Mouse (Mus musculus): ENCODE measurements around the gene Grwd1.

- TF ChIP-seq GATA1 (IDR thresholded peaks at IDR 0.05; ENCODE audit: low read length) (no peak), TAL1 (IDR thresholded peaks at IDR 0.05; ENCODE audit: low read length) (no peak)
Measured at GRCm38 (mm10) chr7:45793240-45793639, 37.5 kb downstream of the Grwd1 start.

Measured in erythroblast, embryonic 14.5 days (primary cell).